Mouse (Mus musculus) C2C12 (cell line): Measurements from ENCODE around the gene Slc41a3.

Experiments
- CEBPB ChIP-seq: IDR thresholded peaks from one replicate; pipeline ENCODE4 v1.6.1; 2011; ENCODE audit warnings: low read depth, mild to moderate bottlenecking, control low read depth, moderate library complexity
- CTCF ChIP-seq: IDR thresholded peaks from one replicate; pipeline ENCODE4 v1.5.1; 2011; ENCODE audit not compliant: control insufficient read depth, insufficient read depth, insufficient read length
- MAX ChIP-seq: IDR thresholded peaks from one replicate; pipeline ENCODE4 v1.6.1; 2011; ENCODE audit warnings: mild to moderate bottlenecking, control low read depth
- MYOD1 ChIP-seq: IDR thresholded peaks from one replicate; pipeline ENCODE4 v1.6.1; 2011; ENCODE audit warnings: low read depth; ENCODE audit not compliant: control insufficient read depth, insufficient read length
- USF1 ChIP-seq: IDR thresholded peaks from one replicate; pipeline ENCODE4 v1.6.1; 2011; ENCODE audit warnings: low read depth, mild to moderate bottlenecking, control low read depth, moderate library complexity

DNA sequence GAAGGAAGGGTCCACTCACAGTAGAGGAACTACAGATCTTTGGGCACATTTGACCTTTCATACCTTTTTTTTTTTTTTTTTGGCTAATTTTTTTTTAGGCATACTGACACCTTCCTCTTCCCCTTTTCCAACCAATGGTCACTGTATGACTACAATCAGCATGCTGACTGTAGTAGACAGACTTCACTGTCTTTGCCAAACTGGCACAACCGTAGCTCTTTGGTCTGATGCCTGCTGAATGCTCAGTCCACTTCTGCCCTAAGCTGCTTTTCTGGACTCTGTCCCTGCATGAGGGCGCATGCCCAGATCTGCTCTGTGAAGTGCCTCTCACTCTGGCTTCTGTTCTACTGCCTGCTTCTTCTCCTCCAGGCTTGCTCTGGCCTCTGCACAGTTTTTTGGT, 6.9 kb upstream of the Slc41a3 start:
- TF ChIP-seq USF1, result no peak
- no peak for TF ChIP-seq CTCF
- no peak for TF ChIP-seq CEBPB
- no peak for TF ChIP-seq MAX
- no peak for TF ChIP-seq MYOD1
